Mouse (Mus musculus) mammary gland, adult 2 months (tissue): ENCODE measurements around the gene 6030498E09Rik. TPM values are rescaled to one million over a fixed set of nuclear protein-coding genes. Genes with fewer than 3 reads are reported as not detected.

Experiments
- polyA plus RNA-seq: library from polyadenylated mRNA; depleted of rRNA; stranded (reverse); fragments of >200 nt; gene quantifications from 2 replicates; pipeline ENCODE4 v1.2.3, GENCODE M21; 2012; ENCODE audit warnings: low replicate concordance; rRNA removed

The 6030498E09Rik gene
- not detected in 2 replicates for polyA plus RNA-seq

GRCm38 (mm10) chrX:38772478-38772877, at the start of gene 6030498E09Rik:
Gene 6030498E09Rik (plus strand): TSS chrX:38772671.

Other genes starting within 250 kb of the 6030498E09Rik start
- gene Cul4b, start 196.5 kb upstream of the 6030498E09Rik start, polyA plus RNA-seq, result 4.7 and 6.6 TPM in 2 replicates
- gene Mcts1, start 172.1 kb upstream of the 6030498E09Rik start, polyA plus RNA-seq, result 4.0 and 21.1 TPM in 2 replicates
- gene C1galt1c1, start 137.6 kb upstream of the 6030498E09Rik start, polyA plus RNA-seq, result 2.2 and 6.9 TPM in 2 replicates